Mouse (Mus musculus) ovary, postnatal 10 days (tissue): ENCODE measurements around the gene Ccl21b.
"Not testable (repeated sequence)": the region's sequence is repeated elsewhere in the genome, so short reads cannot be mapped to it uniquely, and the experiment has no call there.

ENCODE experiments used
- DNase-seq: peaks from one replicate; pipeline ENCODE4 v3.0.0; 2022; ENCODE audit warnings: low spot score

The Ccl21b gene

DNA sequence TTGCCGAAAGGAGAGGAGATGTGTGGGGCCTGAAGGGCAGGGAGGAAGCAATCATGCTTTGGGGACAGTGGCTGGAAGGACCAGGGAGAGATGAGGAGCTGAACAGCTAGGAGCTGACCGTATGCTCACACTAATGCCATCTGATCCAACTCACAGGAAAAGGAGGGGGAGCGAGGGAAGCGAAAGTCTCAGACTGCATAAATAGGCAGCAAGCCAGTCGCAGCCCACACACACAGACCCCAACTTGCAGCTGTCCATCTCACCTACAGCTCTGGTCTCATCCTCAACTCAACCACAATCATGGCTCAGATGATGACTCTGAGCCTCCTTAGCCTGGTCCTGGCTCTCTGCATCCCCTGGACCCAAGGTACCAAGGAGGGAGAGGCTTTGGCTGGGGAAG, at the start of gene Ccl21b:
Gene Ccl21b (plus strand): TSS at position 301 of the 400 bp plus-strand sequence.
- not testable (repeated sequence) for DNase-seq

- not testable (repeated sequence) for DNase-seq
These were observed 15.2 kb upstream of the Ccl21b start, which contains the start of gene Gm10600 for GRCm38 (mm10) chr4:42240339-42240738. TSS of gene Gm10600 (plus strand) at chr4:42240639.

DNA sequence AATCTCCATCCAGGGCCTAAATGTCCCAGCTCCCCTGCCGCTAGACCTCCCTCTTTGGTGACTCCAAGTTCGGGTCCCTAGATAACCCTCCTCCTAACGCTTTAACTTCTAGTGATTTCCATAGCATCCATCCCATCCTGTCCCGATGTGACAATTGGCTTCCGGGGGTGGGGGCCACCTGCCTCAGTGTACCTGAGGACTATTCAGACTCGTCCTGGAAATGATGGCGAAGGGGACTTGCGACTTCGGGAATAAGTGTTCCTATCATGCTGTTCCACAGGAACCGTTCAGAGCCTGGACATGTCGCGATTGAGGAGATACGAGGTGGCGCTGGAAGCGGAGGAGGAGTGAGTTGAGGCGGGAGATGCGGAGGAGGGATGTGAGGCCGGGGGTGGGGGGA, 38.4 kb downstream of the Ccl21b start, which contains the start of gene Gm21953:
Gene Gm21953 (plus strand): TSS at position 301 of the 400 bp plus-strand sequence.
- DNase-seq, result not testable (repeated sequence)
